In the genomic region with DNA sequence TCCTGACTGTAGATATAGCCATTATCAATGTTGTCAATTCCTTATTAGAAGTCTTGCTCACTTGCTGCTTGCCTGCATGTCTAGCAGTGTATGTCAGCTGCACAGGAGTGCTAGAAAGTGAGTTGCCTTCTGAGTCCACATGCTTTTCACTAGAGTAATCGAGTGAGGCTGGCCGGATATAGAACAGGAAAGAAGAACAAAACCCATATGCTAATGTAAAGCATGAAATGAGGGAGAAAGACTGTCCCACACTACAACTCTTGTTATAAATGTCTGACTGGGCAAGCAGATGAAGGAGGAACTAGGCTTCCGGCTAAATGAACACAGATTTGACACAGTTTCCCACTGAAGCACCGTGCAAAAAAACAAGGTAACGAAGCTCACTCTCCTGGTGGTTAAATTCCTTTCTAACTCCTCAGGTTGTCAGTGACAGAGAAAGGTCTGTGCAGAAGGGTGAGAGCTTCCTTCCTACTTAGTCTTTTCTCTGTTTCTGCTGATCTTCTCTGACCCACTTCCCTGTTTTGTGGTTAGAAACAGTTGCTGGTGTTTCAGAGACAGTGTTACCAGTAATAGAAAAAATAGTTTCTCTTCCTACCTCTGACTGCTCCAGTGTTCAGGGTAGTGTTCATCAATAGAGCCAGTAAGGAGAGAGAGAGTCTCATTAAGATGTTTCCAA, we compare ENCODE assay signal across 11 mouse cellular contexts.
A peak's percentile ranks its signal among the peaks of the same experiment; 100 is the strongest.
DNase-seq lines count a peak whose midpoint lies in the region; ATAC-seq lines count a peak whose summit lies in the region.
"Had no signal": no experiment of that assay in that cellular context is flagged by ENCODE, and none has a peak within 500 bp of the region (broad histone marks: within the 10 kb centered on the region; RNA-seq: fewer than 3 reads in every experiment).

No protein-coding gene starts in this region.

- no peaks in the 10 kb centered on the region for H3K27me3 ChIP-seq in heart, embryonic 16.5 days (ENCODE audit: control insufficient read depth, insufficient read depth, low read length)
- H3K27me3 ChIP-seq in heart, embryonic 10.5 days (ENCODE audit: insufficient read depth, poor library complexity, severe bottlenecking): no peaks in the 10 kb centered on the region
- H3K27me3 ChIP-seq: embryonic facial prominence, embryonic 15.5 days; hindbrain, embryonic 15.5 days had no signal

- 62% methylated on average over 5 of the region's 5 CpGs for WGBS in heart, embryonic 16.5 days
- 73% methylated on average over 5 of the region's 5 CpGs for WGBS in heart, embryonic 10.5 days

- no peak overlapping the region for H3K9ac ChIP-seq in heart, embryonic 16.5 days (ENCODE audit: low read length)
- H3K9ac ChIP-seq: embryonic facial prominence, embryonic 15.5 days; hindbrain, embryonic 15.5 days had no signal

- H3K4me1 ChIP-seq in heart, embryonic 16.5 days (ENCODE audit: control insufficient read depth, insufficient read depth, low read length): no peaks in the 10 kb centered on the region
- 0 out of 2 replicates have a peak, but pooled peaks cover 3% of the 10 kb centered on the region for H3K4me1 ChIP-seq in heart, embryonic 10.5 days
- H3K4me1 ChIP-seq: embryonic facial prominence, embryonic 15.5 days; hindbrain, embryonic 15.5 days had no signal

- no peak for ATAC-seq in heart, embryonic 16.5 days (replicated peaks; ENCODE audit: extremely low read depth, insufficient read depth, low FRiP score)
- ATAC-seq in monocyte, adult 5-6 weeks (replicated peaks; ENCODE audit: insufficient number of reproducible peaks, low FRiP score, low TSS enrichment, poor library complexity, severe bottlenecking): peak; percentile 80

- DNase-seq in heart, embryonic 10.5 days (ENCODE audit: low spot score): no peak
- DNase-seq in B cell, adult 2 months: peak; percentile 52 to 62
- DNase-seq in c-Kit-positive CD71-negative TER-119-negative erythroid progenitor cells, embryonic 14.5 days (ENCODE audit: low read depth): peak; percentile 30
- no peak for DNase-seq in urinary bladder, adult 18-20 months (ENCODE audit: low spot score in 2 of 2)
- no peak for DNase-seq in testis, postnatal 10 days (ENCODE audit: low spot score)
- DNase-seq in right cerebral cortex, postnatal 25 days: no peak
- DNase-seq: cerebellum, adult 11 months had no signal

- no peak overlapping the region for H3K4me3 ChIP-seq in heart, embryonic 16.5 days (ENCODE audit: low read length)
- H3K4me3 ChIP-seq in heart, embryonic 10.5 days: no peak overlapping the region
- H3K4me3 ChIP-seq: embryonic facial prominence, embryonic 15.5 days; hindbrain, embryonic 15.5 days had no signal

- H3K27ac ChIP-seq in heart, embryonic 16.5 days (ENCODE audit: low read length): peak overlapping the region; percentile 17; the same call in 1 of the 2 replicates
- no peak overlapping the region for H3K27ac ChIP-seq in heart, embryonic 10.5 days
- H3K27ac ChIP-seq: embryonic facial prominence, embryonic 15.5 days; hindbrain, embryonic 15.5 days had no signal

- H3K4me2 ChIP-seq in heart, embryonic 16.5 days (ENCODE audit: low read depth, low read length): no peak overlapping the region
- H3K4me2 ChIP-seq: embryonic facial prominence, embryonic 15.5 days; hindbrain, embryonic 15.5 days had no signal

- no peaks in the 10 kb centered on the region for H3K36me3 ChIP-seq in heart, embryonic 16.5 days (ENCODE audit: control insufficient read depth, insufficient read depth)
- H3K36me3 ChIP-seq in heart, embryonic 10.5 days: no peaks in the 10 kb centered on the region
- H3K36me3 ChIP-seq: embryonic facial prominence, embryonic 15.5 days; hindbrain, embryonic 15.5 days had no signal

- no peaks in the 10 kb centered on the region for H3K9me3 ChIP-seq in heart, embryonic 16.5 days (replicated peaks; ENCODE audit: control insufficient read depth, low read length)
- H3K9me3 ChIP-seq in heart, embryonic 10.5 days: no peaks in the 10 kb centered on the region
- H3K9me3 ChIP-seq: embryonic facial prominence, embryonic 15.5 days; hindbrain, embryonic 15.5 days had no signal

Comparison
In these comparisons a context has a peak if more than half of its experiments do, and no peak if none do; other contexts are left out.
1. DNase-seq: peak in B cell, adult 2 months (2 of 2) and c-Kit-positive CD71-negative TER-119-negative erythroid progenitor cells, embryonic 14.5 days (single experiment); none in heart, embryonic 10.5 days (single experiment), urinary bladder, adult 18-20 months (0 of 2), testis, postnatal 10 days (single experiment) and right cerebral cortex, postnatal 25 days (single experiment).